Mouse (Mus musculus): ENCODE measurements around the gene Zfp324.
A peak's percentile ranks its signal among the peaks of the same experiment; 100 is the strongest.

Zfp324 gene

GRCm38 (mm10) chr7:13009143-13010004 lies 43.7 kb downstream of the Zfp324 start:
- DNase-seq (ENCODE audit: low spot score), result peak; percentile 89

- DNase-seq (ENCODE audit: low spot score), result no peak
Measured at GRCm38 (mm10) chr7:13010005-13010908, 44.6 kb downstream of the Zfp324 start, which contains the start of gene Zbtb45. Zbtb45 (minus strand) TSS chr7:13010034.

GRCm38 (mm10) chr7:13013671-13014070 lies 48.0 kb downstream of the Zfp324 start:
- DNase-seq (ENCODE audit: low spot score), result no peak

GRCm38 (mm10) chr7:13014275-13014839 lies 48.7 kb downstream of the Zfp324 start:
- no peak for DNase-seq (ENCODE audit: low spot score)

- DNase-seq (ENCODE audit: low spot score), result no peak
Measured at GRCm38 (mm10) chr7:13015217-13015616, 49.6 kb downstream of the Zfp324 start.

GRCm38 (mm10) chr7:13022773-13023535 lies 57.3 kb downstream of the Zfp324 start:
- DNase-seq (ENCODE audit: low spot score), result peak; percentile 80
